Mouse (Mus musculus) small intestine, adult 10 weeks (tissue): ENCODE results near the gene Cyfip1. TPM values are rescaled to one million over a fixed set of nuclear protein-coding genes. Genes with fewer than 3 reads are reported as not detected.

Source experiments
- polyA plus RNA-seq: library from polyadenylated mRNA; stranded (reverse); fragments of 350-450 nt; fragmentation: Illumina TruSeq; extraction: RNeasy Lipid Tissue Mini Kit (QIAGEN cat#74804); gene quantifications from one replicate; pipeline ENCODE4 v1.2.3, GENCODE M21; 2014; ENCODE audit warnings: low replicate concordance

Gene Cyfip1
- polyA plus RNA-seq, result 48.8 TPM

GRCm38 (mm10) chr7:55841445-55841844 lies at the start of gene Cyfip1:
TSS of gene Cyfip1 (plus strand) at chr7:55841745.

DNA sequence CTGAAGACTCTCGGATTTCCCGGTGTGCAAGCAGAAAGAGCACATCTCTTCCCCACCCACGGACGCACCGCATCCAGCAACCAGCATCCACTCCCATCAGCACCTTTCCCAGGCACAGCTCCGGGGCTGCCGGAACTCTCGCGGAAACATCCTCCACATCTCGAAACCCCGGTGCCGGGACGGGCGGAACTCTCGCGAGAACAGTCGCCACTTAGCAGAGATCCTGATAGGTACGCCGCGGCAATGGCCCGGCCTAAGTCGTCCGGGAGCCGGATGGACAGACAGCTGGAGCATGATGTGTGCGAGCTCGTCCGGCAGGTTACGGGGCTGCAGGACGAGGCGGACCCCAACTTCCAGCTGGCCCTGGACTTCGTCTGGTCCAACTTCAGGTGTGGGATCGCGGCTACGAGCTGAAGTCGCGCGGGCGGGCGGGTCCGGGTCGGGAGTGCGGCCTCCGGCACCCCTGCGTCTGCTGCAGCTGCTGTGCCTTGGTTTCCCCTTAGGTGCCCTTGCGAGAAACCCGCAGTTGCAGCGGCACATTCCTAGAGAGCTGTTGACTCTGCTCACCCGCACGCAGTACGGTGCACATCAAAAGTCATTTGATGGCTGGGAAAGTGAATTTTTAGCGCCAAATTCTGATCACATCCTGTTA lies 47.5 kb upstream of the Cyfip1 start, which contains the start of gene Tubgcp5:
Gene Tubgcp5 (plus strand): TSS at position 203 of the 652 bp plus-strand sequence.

DNA sequence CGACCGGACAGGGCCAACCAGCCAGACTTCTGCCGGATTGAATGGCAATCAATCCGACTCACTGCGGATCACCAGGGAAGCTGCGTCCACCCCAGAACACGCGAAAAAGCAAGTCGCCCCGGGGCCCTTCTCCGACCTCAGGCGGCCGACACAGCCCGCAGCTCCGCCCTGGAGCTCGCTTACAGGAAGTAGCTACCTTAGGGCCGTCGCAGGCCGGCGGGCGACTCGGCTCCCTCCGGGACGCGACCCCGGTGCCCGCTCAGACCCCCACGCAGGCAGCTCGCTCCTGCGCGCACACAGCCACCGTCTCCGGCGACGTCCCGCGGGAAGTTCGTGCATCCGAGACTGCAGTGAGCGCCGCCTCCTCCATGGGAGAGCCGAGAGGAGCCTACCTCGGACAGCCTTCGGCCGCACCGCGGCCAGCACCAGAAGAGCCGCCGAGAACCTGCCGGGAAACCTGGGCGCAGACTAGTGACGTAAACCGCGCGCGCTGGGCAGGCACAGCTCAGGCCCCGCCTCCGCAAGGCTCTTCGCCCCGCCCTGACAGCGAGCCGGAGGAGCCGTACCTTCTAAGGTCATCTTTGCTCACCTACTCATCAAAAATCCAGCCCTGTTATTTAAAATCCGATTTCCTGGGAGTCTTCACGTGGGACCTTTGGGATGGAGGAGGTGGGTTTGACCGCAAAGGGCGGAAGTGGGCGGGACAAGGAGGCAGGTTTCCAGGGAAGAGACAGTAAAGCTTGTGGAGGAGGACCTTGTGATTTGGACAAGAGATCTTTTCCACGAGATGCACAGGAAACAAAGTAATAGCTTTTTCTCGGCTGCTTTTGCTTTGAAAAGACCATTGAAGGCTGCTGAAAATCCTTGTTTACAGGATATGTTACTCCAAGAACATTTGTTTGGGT lies 120.7 kb downstream of the Cyfip1 start, which contains the start of gene Nipa2:
Gene Nipa2 (minus strand): TSS at position 473 of the 905 bp plus-strand sequence.

Other genes with a start within 250 kb of the Cyfip1 start
- gene Siglech, start 73.6 kb upstream of the Cyfip1 start, polyA plus RNA-seq, result 1.8 TPM
- 22.6 TPM for gene Tubgcp5, start 47.6 kb upstream of the Cyfip1 start, polyA plus RNA-seq
- gene Nipa2, start 120.7 kb downstream of the Cyfip1 start, polyA plus RNA-seq, result 189 TPM
- 5.5 TPM for gene Nipa1, start 178.2 kb downstream of the Cyfip1 start, polyA plus RNA-seq
- 22.2 TPM for gene Herc2, start 208.5 kb downstream of the Cyfip1 start, polyA plus RNA-seq